Mouse (Mus musculus) mesoderm, embryonic 11.5 days (tissue): Measurements from ENCODE around the gene Hsf5.
A peak's percentile ranks its signal among the peaks of the same experiment; 100 is the strongest.

Experiments used
- DNase-seq: peaks from one replicate; pipeline ENCODE4 v3.0.0-alpha.2; 2012; ENCODE audit warnings: low read depth, low spot score

Hsf5 gene

DNA sequence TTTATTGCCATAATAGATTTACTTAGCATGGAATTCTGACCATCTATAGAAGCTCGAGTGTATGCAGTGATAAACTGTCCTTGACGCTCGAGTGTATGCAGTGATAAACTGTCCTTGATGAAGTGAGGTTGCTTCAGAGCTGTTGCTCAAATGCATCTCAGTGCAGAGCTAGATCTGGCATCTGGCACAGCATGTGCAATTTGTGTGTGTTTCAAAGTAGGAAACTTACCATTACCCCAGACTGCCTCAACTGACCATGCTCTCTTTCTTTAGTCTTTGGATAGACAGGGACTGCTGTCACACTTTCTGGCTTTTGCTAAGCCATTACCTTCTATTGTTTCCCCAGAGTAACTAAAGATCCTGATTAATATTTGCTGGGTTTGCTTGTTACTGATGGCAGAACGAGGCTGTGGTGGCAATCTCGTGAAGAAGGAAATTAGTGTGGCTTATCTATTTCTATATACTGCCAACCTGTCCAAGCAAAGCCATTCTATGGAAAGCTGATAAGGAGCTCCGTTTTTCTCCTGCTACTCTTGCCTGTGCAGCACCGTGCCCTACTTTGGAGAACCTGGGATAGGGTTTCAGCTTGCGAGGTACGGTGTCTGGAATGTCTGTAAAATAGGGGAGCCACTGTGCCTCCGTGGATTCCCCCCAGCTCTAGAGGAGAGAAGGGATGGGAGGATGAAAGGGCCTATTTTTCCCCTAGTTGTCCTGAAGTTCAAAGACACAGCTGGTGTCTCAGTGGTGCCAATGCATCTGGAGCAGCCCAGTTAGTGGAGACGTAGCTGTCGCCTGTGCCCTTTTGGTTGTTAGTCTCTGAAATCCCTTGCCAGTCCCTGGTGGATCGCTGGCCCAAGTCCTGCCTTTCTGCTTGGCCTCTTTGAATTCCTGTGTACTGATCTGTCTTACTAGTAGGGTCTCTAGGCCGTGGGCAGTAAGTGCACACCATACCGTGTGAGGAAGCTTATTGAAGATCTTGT lies 70.6 kb downstream of the Hsf5 start:
- no peak for DNase-seq

DNA sequence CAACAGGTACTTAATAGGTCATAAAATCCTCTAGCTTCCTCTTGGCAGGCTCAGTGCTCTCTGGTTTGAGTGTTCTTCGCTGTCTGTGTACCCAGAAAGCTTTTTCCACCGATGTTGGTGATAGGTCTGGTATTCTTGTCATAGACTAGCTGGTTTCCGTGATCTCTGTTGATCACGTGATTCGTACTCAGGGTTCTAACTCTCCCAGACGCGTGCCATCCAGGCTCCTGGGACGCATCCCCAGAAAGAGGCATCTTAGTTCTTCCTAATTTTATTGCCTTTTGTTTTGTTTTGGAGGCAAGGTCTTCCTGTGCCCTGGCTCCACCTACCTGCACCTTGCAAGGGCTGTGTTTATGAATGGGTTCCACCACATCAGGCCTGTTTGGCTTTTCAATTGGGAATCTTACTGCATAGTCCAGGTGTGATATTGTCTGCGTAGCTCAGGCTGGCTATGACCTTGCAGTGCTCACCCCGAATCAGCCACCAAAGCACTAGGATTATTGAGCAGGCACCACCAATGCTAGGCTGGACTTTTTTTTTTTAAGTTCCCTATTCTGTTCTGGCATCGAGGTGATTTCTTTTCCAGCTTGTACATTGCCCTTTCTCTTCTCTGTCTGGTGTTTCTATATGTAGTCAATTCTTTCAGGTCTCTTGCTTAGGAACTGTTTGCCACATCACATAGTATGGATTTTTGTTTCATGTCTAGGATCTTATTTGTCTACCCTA lies 71.7 kb downstream of the Hsf5 start:
- no peak for DNase-seq

DNA sequence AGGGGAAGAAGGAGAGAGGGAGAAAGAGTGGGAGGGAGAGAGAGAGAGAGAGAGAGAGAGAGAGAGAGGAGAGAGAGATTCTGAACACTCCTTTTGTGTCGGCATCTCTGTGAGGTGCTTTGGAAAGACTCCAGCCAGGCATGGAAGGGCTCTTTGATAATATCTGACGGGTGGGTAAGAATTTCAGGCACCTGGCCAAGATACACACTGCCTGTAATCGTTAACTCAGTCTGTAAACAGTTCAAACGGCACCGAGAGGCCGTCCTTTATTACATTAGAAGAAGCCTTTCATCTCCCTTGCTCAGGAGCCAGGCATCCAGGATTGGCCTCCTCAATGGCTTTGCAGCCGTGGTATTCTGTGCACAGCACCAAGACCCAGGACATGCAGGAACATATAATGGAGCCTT lies 72.4 kb downstream of the Hsf5 start:
- DNase-seq = peak; percentile 32

DNA sequence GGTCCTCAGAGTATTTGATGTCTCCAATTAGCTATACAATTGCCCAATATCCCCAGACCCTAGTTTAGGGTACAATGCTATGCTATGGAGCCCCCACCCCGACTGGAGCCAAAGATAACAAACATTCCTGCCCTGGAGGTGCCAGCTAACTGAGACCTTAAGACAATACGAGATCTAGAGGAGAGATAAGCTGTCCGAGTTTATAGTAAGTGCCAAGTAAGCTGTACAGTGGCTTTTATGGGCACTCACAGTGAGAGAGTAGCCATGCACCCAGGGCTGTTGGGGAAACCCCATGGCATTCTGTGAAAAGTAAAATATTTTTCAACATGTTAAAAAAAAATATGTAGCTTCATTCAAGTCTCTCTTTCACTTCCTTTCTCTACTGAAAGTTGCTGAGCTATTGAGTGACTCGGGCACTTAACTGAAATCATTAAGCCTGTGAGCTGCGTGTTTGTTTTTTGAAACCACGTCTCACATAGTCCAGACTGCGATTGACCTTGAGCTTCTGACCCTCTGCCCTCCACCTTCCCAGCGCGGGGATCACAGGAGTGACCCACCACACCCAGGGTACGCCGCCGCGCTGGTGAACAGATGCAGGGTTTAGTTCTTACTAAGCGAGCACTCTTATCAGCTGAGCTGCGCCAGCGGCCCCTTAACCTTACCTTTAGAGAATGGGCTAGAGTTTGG lies 73.2 kb downstream of the Hsf5 start:
- no peak for DNase-seq

DNA sequence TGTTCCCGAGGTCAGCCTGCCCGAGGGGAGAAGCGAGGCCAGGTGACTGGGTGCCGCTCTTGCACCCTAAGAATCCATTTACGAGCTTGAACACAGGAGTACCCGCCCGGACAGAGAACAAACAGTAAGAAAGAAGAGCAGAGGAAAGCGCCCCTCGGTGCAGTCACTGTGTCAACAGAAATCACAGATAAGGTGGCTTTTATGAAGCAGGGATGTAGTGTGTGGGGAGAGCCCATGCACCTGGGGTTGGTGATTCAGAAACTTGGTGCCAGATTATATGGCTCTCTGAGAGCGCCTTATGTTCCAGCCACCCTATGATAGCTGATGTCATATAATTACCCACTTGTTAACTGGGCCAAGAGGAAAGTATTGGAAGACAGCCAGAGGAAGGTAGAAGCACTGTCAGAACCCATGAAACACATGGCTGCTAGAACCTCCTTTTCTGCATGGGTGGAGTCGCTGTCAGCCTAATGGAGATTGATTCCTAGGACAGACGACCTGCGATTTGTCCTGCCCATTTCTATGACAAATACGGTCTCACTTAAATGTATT lies 80.2 kb downstream of the Hsf5 start:
- no peak for DNase-seq

DNA sequence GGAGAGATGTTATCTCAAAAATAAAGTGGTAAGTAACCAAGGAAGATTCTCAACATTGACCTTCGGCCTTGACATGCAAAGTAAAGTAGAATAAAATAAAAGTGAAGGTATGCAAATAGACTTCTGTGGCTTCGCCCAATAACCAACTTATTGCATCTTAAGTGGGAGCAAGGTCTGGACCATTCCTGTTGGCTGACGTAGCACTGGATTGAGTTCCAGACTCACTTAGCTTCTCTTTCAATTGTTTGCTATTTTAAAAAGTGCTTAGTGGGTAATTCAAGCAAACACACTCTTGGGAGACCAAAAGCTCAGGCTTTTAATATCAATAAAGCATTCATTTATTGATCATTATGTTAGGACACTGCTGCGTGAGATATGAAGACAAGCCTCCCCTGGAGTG lies 81.2 kb downstream of the Hsf5 start:
- no peak for DNase-seq

DNA sequence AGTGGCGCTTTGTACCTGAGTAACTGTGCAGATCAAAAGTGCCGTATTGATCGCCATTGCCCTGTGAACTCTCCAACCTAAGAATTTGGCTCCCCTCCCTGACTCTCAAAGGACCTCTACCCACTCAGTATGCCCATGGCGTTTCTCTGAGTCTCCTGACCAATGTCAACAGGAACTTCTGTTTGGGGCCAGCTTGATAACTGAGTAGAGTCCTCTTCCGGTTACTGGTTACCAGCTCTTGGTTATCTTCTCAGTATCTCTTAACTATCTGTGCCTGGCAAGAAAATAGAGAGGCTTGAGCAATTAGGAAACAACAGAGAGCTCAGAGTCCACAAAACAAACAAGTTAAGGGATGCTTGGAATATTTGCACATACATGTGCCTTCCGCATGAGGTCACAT lies 84.1 kb downstream of the Hsf5 start:
- DNase-seq = no peak

DNA sequence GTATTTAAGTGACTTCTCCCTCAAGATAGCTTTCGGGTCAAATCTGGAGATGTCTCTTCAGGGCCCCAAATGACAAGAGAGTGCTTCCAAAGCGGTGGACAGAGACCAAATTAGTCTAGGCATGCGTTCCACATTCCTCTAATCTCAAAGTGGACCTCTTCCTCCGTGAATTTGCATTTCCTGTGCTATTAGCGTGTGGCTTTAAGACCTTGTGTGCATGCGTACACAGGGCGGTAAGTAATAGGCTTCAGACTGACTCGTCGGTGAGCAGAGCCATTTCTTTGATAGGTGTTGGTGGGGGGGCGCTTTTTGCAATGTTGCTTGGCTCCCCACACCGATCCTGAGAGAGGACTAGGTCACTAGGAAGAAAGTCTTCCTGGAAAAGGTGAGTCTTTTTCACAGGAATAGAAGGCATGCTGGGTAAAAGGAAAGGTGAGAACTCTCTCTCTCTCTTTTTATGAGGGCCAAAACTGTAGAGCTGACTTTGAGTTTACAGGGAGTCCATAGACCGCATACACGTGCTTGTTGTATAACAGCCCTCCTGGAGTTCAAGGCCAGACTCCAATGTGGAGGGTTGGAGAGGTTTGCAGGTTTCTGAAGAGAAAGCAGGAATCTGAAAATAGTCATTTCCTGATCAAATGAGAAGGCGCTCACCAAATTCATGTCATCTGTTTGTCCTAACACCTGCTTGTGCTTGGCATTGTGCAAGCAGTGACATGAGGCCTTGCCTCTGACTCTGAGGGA lies 85.1 kb downstream of the Hsf5 start:
- no peak for DNase-seq

DNA sequence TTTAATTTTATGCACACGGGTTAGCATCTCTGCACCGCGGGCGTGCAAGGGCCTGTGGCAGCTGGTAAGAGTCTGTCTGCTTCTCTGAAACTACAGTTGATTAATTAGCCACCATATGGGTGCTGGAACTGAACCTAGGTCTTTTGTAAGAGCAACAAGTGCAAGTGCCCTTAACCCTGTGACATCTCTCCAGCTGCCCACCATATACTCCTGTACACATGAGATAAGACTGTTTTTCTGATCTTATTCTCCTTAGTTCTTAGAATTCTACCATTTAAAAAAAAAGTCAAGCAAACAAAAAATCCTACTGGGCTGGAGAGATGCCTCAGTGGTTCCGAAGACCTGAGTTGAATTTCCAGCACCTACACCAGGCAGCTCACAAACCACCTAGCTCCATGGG lies 86.7 kb downstream of the Hsf5 start:
- no peak for DNase-seq

DNA sequence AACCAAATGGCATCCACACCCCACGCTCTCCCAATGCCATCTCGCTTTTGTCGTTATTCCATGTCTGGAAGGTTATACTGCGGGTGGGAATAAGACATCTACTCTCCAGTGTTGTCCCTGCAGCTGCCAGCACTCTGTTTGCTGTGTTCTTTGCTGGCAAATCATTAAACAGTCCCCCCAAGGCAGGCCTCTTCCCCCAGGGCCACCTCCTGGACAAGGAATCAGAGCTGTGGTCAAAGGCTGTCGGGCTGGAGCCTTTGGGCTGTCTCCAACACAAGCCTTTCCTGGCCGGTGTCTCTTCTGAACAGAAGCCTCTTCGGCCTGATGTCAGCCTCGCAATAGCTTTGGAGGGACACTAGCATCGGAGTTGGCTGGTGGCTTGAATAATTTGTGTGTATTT lies 87.3 kb downstream of the Hsf5 start:
- no peak for DNase-seq

DNA sequence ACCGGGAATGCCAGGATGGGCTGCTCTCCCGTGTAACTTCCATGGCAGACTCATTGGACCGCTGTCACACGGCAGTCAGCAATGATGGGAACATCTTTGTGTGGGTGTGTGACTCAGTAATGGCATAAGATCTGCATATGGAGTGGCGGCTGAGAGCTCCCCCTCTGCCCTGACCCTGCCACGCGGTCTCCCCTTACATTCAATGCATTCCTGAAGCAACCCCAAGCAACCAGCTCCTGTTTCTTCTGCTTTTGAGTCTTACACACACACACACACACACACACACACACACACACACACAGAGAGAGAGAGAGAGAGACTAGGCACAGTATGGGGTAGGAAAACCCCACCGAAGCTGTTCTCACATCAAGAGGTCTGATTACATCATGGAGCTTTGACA lies 90.6 kb downstream of the Hsf5 start:
- peak; percentile 26 for DNase-seq

DNA sequence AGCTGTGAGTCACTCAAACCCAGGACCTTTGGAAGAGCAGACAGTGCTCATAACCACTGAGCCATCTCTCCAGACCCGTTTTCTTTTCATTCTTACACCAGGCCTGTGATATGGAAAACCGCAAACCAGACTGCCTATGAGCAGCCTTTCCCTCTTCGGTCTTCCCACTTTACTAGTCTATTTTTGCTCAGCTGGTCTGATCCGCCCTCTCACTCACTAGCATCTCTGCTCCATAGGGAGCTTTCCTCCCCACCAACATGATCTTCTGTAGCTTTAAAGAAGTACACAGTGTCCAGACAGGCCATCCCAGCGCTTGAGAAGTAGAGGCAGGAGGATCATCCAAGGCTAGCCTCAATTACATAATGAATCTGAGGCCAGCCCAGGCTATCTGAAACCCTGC lies 92.0 kb downstream of the Hsf5 start:
- no peak for DNase-seq
